Mouse (Mus musculus) CH12.LX (cell line): ENCODE data around the gene Sbpl.

Experiments used
- CTCF ChIP-seq, 2 experiments: IDR thresholded peaks in 1 of 2; conservative IDR thresholded peaks in 1 of 2; 2 replicates each; pipeline ENCODE4 v1.5.1; 2011 to 2012; ENCODE audit warnings: low read depth in 2 of 2, low read length in 2 of 2, improper control_type of control experiment in 1 of 2, inconsistent platforms in 1 of 2, mild to moderate bottlenecking in 1 of 2, moderate library complexity in 1 of 2
- EP300 ChIP-seq: IDR thresholded peaks from 2 replicates; pipeline ENCODE4 v1.6.1; 2011; ENCODE audit warnings: low read length, improper control_type of control experiment
- MAFK ChIP-seq: IDR thresholded peaks from 2 replicates; pipeline ENCODE4 v1.6.1; 2011; ENCODE audit warnings: low read length, improper control_type of control experiment; ENCODE audit not compliant: insufficient replicate concordance
- MAX ChIP-seq: IDR thresholded peaks from 2 replicates; pipeline ENCODE4 v1.6.1; 2011; ENCODE audit warnings: low read length, improper control_type of control experiment
- MAZ ChIP-seq: IDR thresholded peaks from 2 replicates; pipeline ENCODE4 v1.6.1; 2012; ENCODE audit warnings: low read depth, mild to moderate bottlenecking, inconsistent platforms, low read length, improper control_type of control experiment, moderate library complexity
- NELFE ChIP-seq: IDR thresholded peaks from 2 replicates; pipeline ENCODE4 v1.6.1; 2011; ENCODE audit warnings: low read depth, low read length, improper control_type of control experiment
- PAX5 ChIP-seq: IDR thresholded peaks from 2 replicates; pipeline ENCODE4 v1.6.1; 2012; ENCODE audit warnings: low read length, inconsistent platforms, mixed read lengths
- POLR2A ChIP-seq: IDR thresholded peaks from 2 replicates; pipeline ENCODE4 v1.6.1; 2011; ENCODE audit warnings: low read depth, mild to moderate bottlenecking, improper control_type of control experiment, low read length
- UBTF ChIP-seq: IDR thresholded peaks from 2 replicates; pipeline ENCODE4 v1.6.1; 2012; ENCODE audit warnings: low read depth, mild to moderate bottlenecking, inconsistent platforms, low read length, improper control_type of control experiment, moderate library complexity
- USF1 ChIP-seq: IDR thresholded peaks from 2 replicates; pipeline ENCODE4 v1.6.1; 2014; ENCODE audit warnings: low read depth, mild to moderate bottlenecking, inconsistent platforms, low read length, improper control_type of control experiment
- USF2 ChIP-seq: conservative IDR thresholded peaks from 2 replicates; pipeline ENCODE4 v1.6.1; 2011; ENCODE audit warnings: low read depth, low read length, improper control_type of control experiment
- ZKSCAN1 ChIP-seq: IDR thresholded peaks from 2 replicates; pipeline ENCODE4 v1.6.1; 2012; ENCODE audit warnings: low read depth, inconsistent platforms, low read length, improper control_type of control experiment, borderline replicate concordance
- ZMIZ1 ChIP-seq: IDR thresholded peaks from 2 replicates; pipeline ENCODE4 v1.6.1; 2012; ENCODE audit warnings: low read depth, mild to moderate bottlenecking, inconsistent platforms, low read length, improper control_type of control experiment

DNA sequence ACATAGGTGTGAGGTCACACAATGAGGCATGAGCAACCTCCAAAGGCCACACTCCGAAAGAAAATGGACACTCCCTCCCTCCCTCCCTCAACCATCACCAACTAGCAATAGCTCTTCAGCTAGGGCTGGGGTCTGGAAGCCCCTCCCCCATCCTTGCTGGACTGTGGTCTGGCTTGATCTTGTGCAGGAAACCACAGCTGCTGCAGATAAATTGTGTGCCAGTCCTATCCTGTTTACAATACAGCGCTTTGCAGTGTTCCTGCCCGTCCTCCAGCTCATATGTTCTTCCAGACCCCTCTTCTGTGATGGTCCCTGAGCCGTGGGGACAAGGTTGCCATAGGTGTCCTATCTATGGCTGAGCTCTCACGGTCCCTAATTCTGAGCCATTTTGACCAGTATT lies 23.9 kb downstream of the Sbpl start:
- TF ChIP-seq PAX5 (no peak), CTCF (conservative IDR thresholded peaks at IDR 0.05 in 1 of 2, IDR thresholded peaks at IDR 0.05 in 1 of 2; ENCODE audit: low read depth in 2 of 2, low read length in 2 of 2) (no peak), UBTF (no peak), NELFE (no peak), MAX (no peak), USF2 (no peak), POLR2A (no peak), ZMIZ1 (no peak), USF1 (no peak), EP300 (no peak), ZKSCAN1 (no peak), MAFK (no peak), MAZ (no peak)
